21 mouse cellular contexts compared by ENCODE assay signal in genomic region chr11:55992148-55992547, GRCm38 (mm10). TPM values are rescaled to one million over a fixed set of nuclear protein-coding genes. Genes with fewer than 3 reads are reported as not detected.
DNase-seq lines count a peak whose midpoint lies in the region; ATAC-seq and TF ChIP-seq lines count a peak whose summit lies in the region.
"Had no signal": no experiment of that assay in that cellular context is flagged by ENCODE, and none has a peak within 500 bp of the region (broad histone marks: within the 10 kb centered on the region; RNA-seq: fewer than 3 reads in every experiment).

No protein-coding gene starts in this region.

- H3K4me2 ChIP-seq in embryonic facial prominence, embryonic 14.5 days (ENCODE audit: low read depth, low read length): no peak overlapping the region
- no peak overlapping the region for H3K4me2 ChIP-seq in limb, embryonic 14.5 days (replicated peaks; ENCODE audit: low read depth, low read length, severe bottlenecking)
- H3K4me2 ChIP-seq in midbrain, embryonic 14.5 days (ENCODE audit: low read length): no peak overlapping the region
- H3K4me2 ChIP-seq in midbrain, embryonic 11.5 days: no peak overlapping the region
- H3K4me2 ChIP-seq: embryonic facial prominence, embryonic 13.5 days had no signal

- whole genome bisulfite sequencing in embryonic facial prominence, embryonic 14.5 days: 43% methylated on average over 3 of the region's 3 CpGs
- 83% methylated on average over 3 of the region's 3 CpGs for WGBS in embryonic facial prominence, embryonic 10.5 days
- WGBS in limb, embryonic 14.5 days: 52% methylated on average over 3 of the region's 3 CpGs
- WGBS in limb, embryonic 10.5 days: 81% methylated on average over 3 of the region's 3 CpGs
- WGBS in midbrain, embryonic 14.5 days: 63% methylated on average over 3 of the region's 3 CpGs
- WGBS in midbrain, embryonic 11.5 days: 80% methylated on average over 3 of the region's 3 CpGs

- no peak for TF ChIP-seq POLR2A in limb, embryonic 14.5 days (IDR thresholded peaks at IDR 0.05; ENCODE audit: borderline replicate concordance, extremely low read depth, insufficient read depth, insufficient read length)

- DNase-seq in embryonic facial prominence, embryonic 14.5 days (ENCODE audit: low spot score): peak; percentile 66
- no peak for DNase-seq in embryonic facial prominence, embryonic 10.5 days (ENCODE audit: low spot score)
- DNase-seq in limb, embryonic 14.5 days (ENCODE audit: low spot score): peak; percentile 52
- DNase-seq in limb, embryonic 10.5 days (ENCODE audit: low spot score): no peak
- peak; percentile 14 for DNase-seq in midbrain, embryonic 14.5 days
- DNase-seq in midbrain, embryonic 11.5 days (ENCODE audit: low spot score, missing footprints): no peak
- peak; percentile 5 for DNase-seq in fibroblast of lung, adult 2 months (ENCODE audit: low read depth)
- DNase-seq: B cell, adult 2 months; cerebellum, adult 9-11 months; layer of hippocampus, adult 9-11 months had no signal

- H3K27ac ChIP-seq in embryonic facial prominence, embryonic 14.5 days (replicated peaks; ENCODE audit: low read depth, low read length): no peak overlapping the region
- no peak overlapping the region for H3K27ac ChIP-seq in embryonic facial prominence, embryonic 10.5 days (replicated peaks)
- H3K27ac ChIP-seq in limb, embryonic 14.5 days (replicated peaks; ENCODE audit: low read depth, low read length): no peak overlapping the region
- no peak overlapping the region for H3K27ac ChIP-seq in limb, embryonic 10.5 days
- no peak overlapping the region for H3K27ac ChIP-seq in midbrain, embryonic 14.5 days (replicated peaks; ENCODE audit: low read depth, low read length)
- H3K27ac ChIP-seq in midbrain, embryonic 11.5 days (ENCODE audit: low read depth, low read length): no peak overlapping the region
- H3K27ac ChIP-seq: embryonic facial prominence, embryonic 13.5 days; heart, embryonic 10.5 days; kidney, postnatal 0 days had no signal

- H3K27me3 ChIP-seq in embryonic facial prominence, embryonic 14.5 days (replicated peaks; ENCODE audit: control insufficient read depth, insufficient read depth, low read length): no peaks in the 10 kb centered on the region
- no peaks in the 10 kb centered on the region for H3K27me3 ChIP-seq in embryonic facial prominence, embryonic 10.5 days (replicated peaks; ENCODE audit: low read depth, poor library complexity, severe bottlenecking)
- no peaks in the 10 kb centered on the region for H3K27me3 ChIP-seq in limb, embryonic 14.5 days (ENCODE audit: control insufficient read depth, insufficient read depth, low read length)
- no peaks in the 10 kb centered on the region for H3K27me3 ChIP-seq in limb, embryonic 10.5 days (ENCODE audit: low read depth, poor library complexity, severe bottlenecking)
- no peaks in the 10 kb centered on the region for H3K27me3 ChIP-seq in midbrain, embryonic 14.5 days (ENCODE audit: control insufficient read depth, insufficient read depth, low read length)
- no peaks in the 10 kb centered on the region for H3K27me3 ChIP-seq in midbrain, embryonic 11.5 days (ENCODE audit: control insufficient read depth, insufficient read depth, low read length)

- no peak for ATAC-seq in embryonic facial prominence, embryonic 14.5 days (ENCODE audit: low read depth)
- ATAC-seq in limb, embryonic 14.5 days (ENCODE audit: low FRiP score, low read depth): no peak
- ATAC-seq in midbrain, embryonic 14.5 days (ENCODE audit: low FRiP score, low TSS enrichment): no peak
- no peak for ATAC-seq in midbrain, embryonic 11.5 days (ENCODE audit: low FRiP score)
- ATAC-seq: forebrain, embryonic 14.5 days; Patski had no signal

- H3K4me1 ChIP-seq in embryonic facial prominence, embryonic 14.5 days (ENCODE audit: control insufficient read depth, insufficient read depth, low read length): no peaks in the 10 kb centered on the region
- no peaks in the 10 kb centered on the region for H3K4me1 ChIP-seq in embryonic facial prominence, embryonic 10.5 days
- peaks cover 3% of the 10 kb centered on the region; the same call in 1 of the 2 replicates for H3K4me1 ChIP-seq in limb, embryonic 14.5 days (ENCODE audit: control insufficient read depth, insufficient read depth, low read length)
- no peaks in the 10 kb centered on the region for H3K4me1 ChIP-seq in limb, embryonic 10.5 days
- H3K4me1 ChIP-seq in midbrain, embryonic 14.5 days (ENCODE audit: control insufficient read depth, insufficient read depth, low read length): no peaks in the 10 kb centered on the region
- H3K4me1 ChIP-seq in midbrain, embryonic 11.5 days (ENCODE audit: control insufficient read depth, insufficient read depth, low read length): no peaks in the 10 kb centered on the region
- H3K4me1 ChIP-seq: embryonic facial prominence, embryonic 13.5 days; heart, embryonic 10.5 days had no signal

- H3K9me3 ChIP-seq in embryonic facial prominence, embryonic 14.5 days (ENCODE audit: control insufficient read depth, low read length): no peaks in the 10 kb centered on the region
- H3K9me3 ChIP-seq in embryonic facial prominence, embryonic 10.5 days: no peaks in the 10 kb centered on the region
- no peaks in the 10 kb centered on the region for H3K9me3 ChIP-seq in limb, embryonic 14.5 days (ENCODE audit: control insufficient read depth, low read length)
- no peaks in the 10 kb centered on the region for H3K9me3 ChIP-seq in limb, embryonic 10.5 days (replicated peaks)
- no peaks in the 10 kb centered on the region for H3K9me3 ChIP-seq in midbrain, embryonic 14.5 days (ENCODE audit: control insufficient read depth, low read length)
- no peaks in the 10 kb centered on the region for H3K9me3 ChIP-seq in midbrain, embryonic 11.5 days (ENCODE audit: control insufficient read depth, low read length)
- H3K9me3 ChIP-seq: embryonic facial prominence, embryonic 13.5 days; heart, embryonic 10.5 days had no signal

- H3K4me3 ChIP-seq in embryonic facial prominence, embryonic 14.5 days (ENCODE audit: low read depth, low read length): no peak overlapping the region
- no peak overlapping the region for H3K4me3 ChIP-seq in embryonic facial prominence, embryonic 10.5 days
- no peak overlapping the region for H3K4me3 ChIP-seq in limb, embryonic 14.5 days (replicated peaks; ENCODE audit: low read length)
- no peak overlapping the region for H3K4me3 ChIP-seq in limb, embryonic 10.5 days
- no peak overlapping the region for H3K4me3 ChIP-seq in midbrain, embryonic 14.5 days (replicated peaks; ENCODE audit: low read depth, low read length)
- no peak overlapping the region for H3K4me3 ChIP-seq in midbrain, embryonic 11.5 days (ENCODE audit: low read depth, low read length)
- H3K4me3 ChIP-seq: embryonic facial prominence, embryonic 13.5 days; heart, embryonic 10.5 days had no signal

- H3K9ac ChIP-seq in embryonic facial prominence, embryonic 14.5 days (ENCODE audit: low read depth, low read length): no peak overlapping the region
- no peak overlapping the region for H3K9ac ChIP-seq in limb, embryonic 14.5 days (ENCODE audit: low read depth, low read length, severe bottlenecking)
- no peak overlapping the region for H3K9ac ChIP-seq in midbrain, embryonic 14.5 days (replicated peaks; ENCODE audit: low read length)
- H3K9ac ChIP-seq in midbrain, embryonic 11.5 days (ENCODE audit: low read length): no peak overlapping the region
- H3K9ac ChIP-seq: embryonic facial prominence, embryonic 13.5 days had no signal

- H3K36me3 ChIP-seq in embryonic facial prominence, embryonic 14.5 days (ENCODE audit: control insufficient read depth, insufficient read depth, low read length): no peaks in the 10 kb centered on the region
- H3K36me3 ChIP-seq in embryonic facial prominence, embryonic 10.5 days (replicated peaks): no peaks in the 10 kb centered on the region
- no peaks in the 10 kb centered on the region for H3K36me3 ChIP-seq in limb, embryonic 14.5 days (ENCODE audit: control insufficient read depth, insufficient read depth, low read length)
- no peaks in the 10 kb centered on the region for H3K36me3 ChIP-seq in limb, embryonic 10.5 days
- no peaks in the 10 kb centered on the region for H3K36me3 ChIP-seq in midbrain, embryonic 14.5 days (ENCODE audit: control insufficient read depth, insufficient read depth, low read length)
- no peaks in the 10 kb centered on the region for H3K36me3 ChIP-seq in midbrain, embryonic 11.5 days (ENCODE audit: control insufficient read depth, insufficient read depth, low read length)
- H3K36me3 ChIP-seq: embryonic facial prominence, embryonic 13.5 days; G1E; heart, embryonic 10.5 days had no signal

RNA-seq across cellular contexts. Expression of gene Nmur2, which starts 48.7 kb away (rescaled TPM):
- polyA plus RNA-seq in embryonic facial prominence, embryonic 14.5 days (2014; fragmentation: Nextera tagmentation; extraction: Ambion mirVana): 0.08 and 0.24 TPM in 2 replicates
- polyA plus RNA-seq in embryonic facial prominence, embryonic 10.5 days (2016; fragmentation: Nextera tagmentation; extraction: Ambion mirVana): not detected in 2 replicates
- polyA plus RNA-seq in limb, embryonic 14.5 days (2012; rRNA removed): 0.04 TPM in 1 of 2 replicates, not detected in the other
- not detected in 2 replicates for polyA plus RNA-seq in limb, embryonic 14.5 days (2014; fragmentation: Nextera tagmentation; extraction: Ambion mirVana)
- polyA plus RNA-seq in limb, embryonic 10.5 days (2016; fragmentation: Nextera tagmentation; extraction: Ambion mirVana): 0.09 TPM in 1 of 2 replicates, not detected in the other
- 0.26 TPM in 2 replicates for polyA plus RNA-seq in midbrain, embryonic 14.5 days (2014; fragmentation: Nextera tagmentation; extraction: Ambion mirVana)
- polyA plus RNA-seq in midbrain, embryonic 11.5 days (2014; fragmentation: Nextera tagmentation; extraction: Ambion mirVana): 0.07 and 0.23 TPM in 2 replicates
- polyA plus RNA-seq: adrenal gland, adult 2 months; G1E; heart, embryonic 16.5 days; kidney, adult 2 months; kidney, postnatal 0 days; liver, adult 2 months; liver, embryonic 16.5 days; Patski had no signal

Comparison
In these comparisons a context has a peak if more than half of its experiments do, and no peak if none do; other contexts are left out.
1. DNase-seq: peak in embryonic facial prominence, embryonic 14.5 days (single experiment), limb, embryonic 14.5 days (single experiment), midbrain, embryonic 14.5 days (single experiment) and fibroblast of lung, adult 2 months (single experiment); none in embryonic facial prominence, embryonic 10.5 days (single experiment), limb, embryonic 10.5 days (single experiment) and midbrain, embryonic 11.5 days (single experiment).